Mouse (Mus musculus): ENCODE data around the gene Grin3b.

DNA sequence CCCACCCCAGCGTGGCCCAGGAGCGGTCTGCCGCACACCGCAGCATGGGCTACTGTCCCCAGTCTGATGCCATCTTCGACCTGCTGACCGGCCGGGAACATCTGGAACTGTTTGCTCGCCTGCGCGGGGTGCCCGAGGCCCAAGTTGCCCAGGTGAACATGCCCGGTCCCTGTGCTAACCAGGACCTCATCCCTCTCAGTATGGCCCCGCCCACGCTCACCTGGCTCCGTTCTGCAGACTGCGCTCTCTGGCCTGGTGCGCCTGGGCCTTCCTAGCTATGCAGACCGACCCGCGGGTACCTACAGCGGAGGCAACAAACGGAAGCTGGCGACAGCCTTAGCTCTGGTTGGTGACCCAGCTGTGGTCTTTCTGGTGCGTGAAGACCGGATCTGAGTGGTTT, 43.1 kb downstream of the Grin3b start:
- TF ChIP-seq POLR2A (IDR thresholded peaks at IDR 0.05; ENCODE audit: low read depth, low read length) = no peak
- no peak for TF ChIP-seq CTCF (IDR thresholded peaks at IDR 0.05; ENCODE audit: extremely low read depth, insufficient read length, insufficient replicate concordance, low read depth, low read length)

Measured in small intestine, adult 2 months (tissue).